Mouse (Mus musculus): Measurements from ENCODE around the gene Rc3h2. TPM values are rescaled to one million over a fixed set of nuclear protein-coding genes. Genes with fewer than 3 reads are reported as not detected.

Gene Rc3h2
- total RNA-seq (2021), result 10 to 100 TPM; 29.4 to 29.6 TPM
- long read RNA-seq, experiment 1, partial matches to known transcripts, result 2 of 9 reads
- long read RNA-seq, experiment 1, other reads (novel, unspliced or antisense), result 7 of 9 reads
- long read RNA-seq, experiment 2, partial matches to known transcripts, result 0 of 12 reads
- long read RNA-seq, experiment 2, other reads (novel, unspliced or antisense), result 12 of 12 reads

GRCm38 (mm10) chr2:37422306-37423304 lies at the start of gene Rc3h2:
Gene Rc3h2 (minus strand): TSS chr2:37422903.
- DNase-seq, result peak; percentile 97 to 98

DNA sequence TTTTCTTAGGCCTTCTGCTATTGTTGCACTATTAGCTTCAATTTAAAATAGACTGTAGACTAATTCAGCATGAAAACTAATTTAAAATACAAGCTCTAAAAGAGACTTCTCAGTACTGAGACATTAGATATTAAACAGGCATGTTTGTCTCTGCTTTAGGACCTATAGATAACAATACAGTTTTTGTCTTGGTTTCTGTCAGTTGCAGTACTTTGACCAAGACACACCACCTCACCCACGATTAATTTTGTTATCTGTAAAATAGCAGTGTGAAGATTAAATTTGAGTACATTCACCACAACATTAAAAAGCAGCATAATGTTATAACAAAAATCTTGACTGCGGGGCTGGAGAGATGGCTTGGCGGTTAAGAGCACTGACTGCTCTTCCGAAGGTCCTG lies 43.6 kb upstream of the Rc3h2 start:
- no peak for DNase-seq

- DNase-seq, result no peak
Observed at GRCm38 (mm10) chr2:37460707-37461106, 38.0 kb upstream of the Rc3h2 start.

GRCm38 (mm10) chr2:37452376-37452760 lies 29.7 kb upstream of the Rc3h2 start:
- DNase-seq, result no peak

DNA sequence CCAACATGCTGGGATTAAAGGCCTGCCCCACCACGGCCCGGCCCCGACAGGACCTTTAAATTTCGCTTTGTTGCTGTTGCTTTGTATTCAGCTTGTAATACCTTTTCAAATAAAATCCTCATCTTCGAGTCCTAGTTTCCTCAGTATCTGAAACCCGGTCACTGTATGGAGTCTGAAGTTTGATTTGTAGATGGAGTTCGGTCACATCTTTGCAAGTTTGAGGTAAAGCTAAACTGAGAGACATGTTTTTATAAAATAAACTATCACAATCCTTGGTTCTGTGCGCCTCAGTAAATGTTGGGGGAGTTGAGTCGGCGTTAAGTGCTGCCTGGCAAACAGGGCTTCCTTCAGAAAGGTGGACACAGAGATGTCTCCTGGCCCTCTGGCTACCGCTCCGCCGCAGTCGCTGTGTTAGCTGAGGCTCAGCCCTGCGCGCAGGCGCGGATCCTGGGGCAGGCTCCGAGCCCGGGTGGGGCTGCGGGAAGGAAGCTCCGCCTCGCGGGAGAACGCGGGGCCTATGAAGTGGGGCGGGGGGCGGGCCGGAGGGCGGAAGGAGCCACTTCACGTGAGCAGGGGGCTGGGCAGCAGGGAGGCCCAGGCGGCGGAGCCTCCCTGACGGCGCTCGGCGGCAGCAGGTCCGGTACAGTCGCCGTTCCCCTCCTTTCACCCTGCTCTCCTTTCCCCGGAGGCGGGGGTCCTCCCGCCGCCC lies 29.1 kb upstream of the Rc3h2 start:
- peak; percentile 92 to 97 for DNase-seq

- DNase-seq, result peak; percentile 98
Observed at GRCm38 (mm10) chr2:37442611-37443591, 20.2 kb upstream of the Rc3h2 start, which contains the start of the genes Zbtb26, Zbtb6 and Rabgap1. Gene Zbtb26 (minus strand): TSS chr2:37443135. Gene Zbtb6 (minus strand): TSS chr2:37443171. Gene Rabgap1 (plus strand): TSS chr2:37443279.

GRCm38 (mm10) chr2:37431609-37432008 lies 8.9 kb upstream of the Rc3h2 start:
- DNase-seq, result no peak

- DNase-seq, result peak; percentile 88 to 92
Observed at GRCm38 (mm10) chr2:37430593-37431464, 8.1 kb upstream of the Rc3h2 start.

DNA sequence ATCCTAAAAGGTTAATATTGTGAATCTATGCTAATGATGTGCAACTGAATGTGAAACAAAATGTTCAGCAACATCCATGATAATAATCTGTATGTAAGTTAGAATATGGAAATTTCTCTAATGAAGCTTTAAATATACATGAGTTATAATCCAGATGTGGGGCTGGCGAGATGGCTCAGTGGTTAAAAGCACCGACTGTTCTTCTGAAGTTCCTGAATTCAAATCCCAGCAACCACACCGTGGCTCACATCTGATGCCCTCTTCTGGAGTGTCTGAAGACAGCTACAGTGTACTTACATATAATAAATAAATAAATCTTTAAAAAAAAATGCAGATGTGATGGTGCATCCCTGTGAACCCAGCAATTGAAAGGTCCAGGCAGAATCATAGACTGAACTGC lies 968 bp upstream of the Rc3h2 start:
- peak in 1 of 2 experiments; percentile 7 for DNase-seq

- DNase-seq, result no peak
Observed at GRCm38 (mm10) chr2:37421903-37422302, 800 bp downstream of the Rc3h2 start.

DNA sequence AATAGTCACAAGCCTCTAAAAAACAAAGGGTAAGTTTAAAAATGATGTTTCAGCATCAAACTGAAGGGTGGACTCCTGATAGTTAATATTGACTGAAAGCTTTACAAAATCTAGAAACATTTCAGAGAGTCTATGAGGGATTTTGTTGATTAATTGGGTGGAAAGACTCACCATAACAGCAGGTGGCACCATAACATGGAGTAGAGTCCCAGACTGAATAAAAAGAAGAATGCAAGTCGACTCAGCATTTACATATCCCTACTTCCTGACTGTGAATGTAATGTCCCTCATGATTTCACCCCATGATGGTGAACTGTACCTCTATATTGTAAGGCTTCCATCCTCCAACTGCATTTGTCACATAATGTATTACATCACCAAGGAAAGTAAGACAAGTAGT lies 27.2 kb downstream of the Rc3h2 start:
- DNase-seq, result no peak

DNA sequence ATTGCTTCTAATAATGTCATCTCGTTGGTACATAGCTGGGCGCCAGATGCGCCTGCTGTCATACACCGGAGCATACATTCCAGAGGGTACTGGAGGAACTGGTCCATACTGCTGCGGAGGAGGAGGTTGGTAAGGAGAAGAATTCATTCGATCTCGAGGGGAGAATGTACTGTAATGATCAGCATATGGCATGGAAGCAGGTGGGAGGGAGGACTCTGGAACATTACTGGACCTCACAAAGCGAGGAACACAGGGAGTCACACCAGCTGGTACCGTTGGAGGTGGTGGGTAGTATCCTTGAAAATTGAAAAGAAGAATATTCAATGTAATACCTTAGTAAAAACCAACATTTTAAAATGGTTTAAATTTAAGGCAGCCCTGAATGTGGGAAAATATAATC lies 39.8 kb downstream of the Rc3h2 start:
- DNase-seq, result no peak

DNA sequence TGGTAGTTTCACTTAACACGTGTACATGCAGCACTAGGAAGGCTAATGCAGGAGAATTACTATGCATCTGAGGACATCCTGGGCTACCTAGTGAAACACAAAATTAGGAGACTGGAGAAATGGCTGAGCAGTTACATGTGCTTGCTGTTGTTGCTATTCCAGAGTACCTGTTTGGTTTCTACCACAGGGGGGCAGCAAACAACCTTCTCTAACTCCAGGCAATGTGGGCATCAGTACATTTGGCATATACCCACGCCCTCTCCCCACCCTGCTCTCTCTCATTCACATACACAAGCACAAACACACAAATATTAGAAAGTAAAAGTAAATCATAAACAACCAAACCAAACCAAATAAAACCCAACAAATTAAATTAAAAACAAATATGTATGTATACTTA lies 42.5 kb downstream of the Rc3h2 start:
- DNase-seq, result peak; percentile 40 to 72

DNA sequence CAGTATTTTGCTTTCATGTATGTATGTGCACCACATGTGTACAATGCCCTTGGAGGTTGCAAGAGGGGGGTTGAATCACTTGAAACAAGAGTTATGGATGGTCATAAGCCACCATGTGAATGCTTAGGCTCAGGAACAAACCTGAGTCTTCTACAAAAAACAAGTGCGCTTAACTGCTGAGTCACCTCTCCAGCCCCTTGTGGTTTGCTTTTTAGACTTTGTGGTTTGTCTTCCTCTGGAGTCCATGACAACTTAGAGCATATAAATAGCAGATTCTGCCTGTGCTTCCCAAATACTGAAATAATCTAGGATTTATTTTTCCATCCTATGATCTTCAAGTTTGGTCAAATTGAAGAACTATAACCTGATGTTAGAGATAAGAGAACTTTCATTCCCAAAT lies 46.7 kb downstream of the Rc3h2 start:
- no peak for DNase-seq

GRCm38 (mm10) chr2:37370651-37371050 lies 52.1 kb downstream of the Rc3h2 start:
- DNase-seq, result no peak

DNA sequence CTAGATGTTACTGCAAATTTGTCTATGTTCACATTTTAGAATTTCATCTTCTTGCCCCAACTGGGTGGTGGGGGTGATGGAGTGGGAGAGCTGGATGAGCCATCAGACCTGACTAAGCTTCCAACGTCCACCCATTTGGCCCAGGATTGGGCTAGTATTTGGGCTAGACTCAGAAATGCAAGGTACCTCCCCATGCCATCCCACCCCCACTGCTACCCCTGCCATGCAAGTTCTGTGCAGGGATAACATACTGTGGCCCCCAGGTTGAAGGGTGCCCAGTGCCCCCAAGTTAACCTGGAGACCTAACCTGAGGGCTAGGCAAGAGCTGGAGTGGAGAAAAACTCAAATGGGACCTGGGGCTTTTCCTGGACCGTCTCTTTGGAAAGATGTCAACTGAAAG lies 62.8 kb downstream of the Rc3h2 start:
- no peak for DNase-seq

- peak; percentile 94 to 96 for DNase-seq
Observed at GRCm38 (mm10) chr2:37358633-37359540, 63.8 kb downstream of the Rc3h2 start, which contains the start of gene Pdcl. Gene Pdcl (minus strand): TSS chr2:37359332.

GRCm38 (mm10) chr2:37355571-37355970 lies 67.1 kb downstream of the Rc3h2 start:
- DNase-seq, result no peak

- DNase-seq, result no peak
Observed at GRCm38 (mm10) chr2:37351671-37352070, 71.0 kb downstream of the Rc3h2 start.

All from heart, adult 18-20 months (tissue).